Mouse (Mus musculus): ENCODE results near the gene Tppp3. TPM values are rescaled to one million over a fixed set of nuclear protein-coding genes. Genes with fewer than 3 reads are reported as not detected.

Gene Tppp3
- total RNA-seq, 1 experiment, result 17.3 TPM

- in situ Hi-C loops (cut with MboI; ENCODE audit: low sequenced_read_pairs in 2 of 2, unreplicated experiment in 2 of 2), result no loop called here
- Histone ChIP-seq H3K9me3 (ENCODE audit: control insufficient read depth, insufficient read depth, low read depth, low read length) (no peaks in the 10 kb centered on the region), H3K27ac (ENCODE audit: insufficient read depth, low read depth, low read length, poor library complexity, severe bottlenecking) (no peak overlapping the region), H3K9ac (ENCODE audit: insufficient read depth, low read depth, low read length, poor library complexity, severe bottlenecking) (no peak overlapping the region), H3K4me1 (ENCODE audit: control insufficient read depth in 2 of 2, insufficient read depth in 2 of 2, low read length in 2 of 2, poor library complexity in 1 of 2) (peaks cover 2 to 23% of the 10 kb centered on the region in 2 experiments; a peak in 2 of 4 replicates), H3K4me3 (ENCODE audit: insufficient read depth in 1 of 2, low read depth in 1 of 2, low read length in 2 of 2, poor library complexity in 1 of 2, severe bottlenecking in 1 of 2) (no peak overlapping the region), H3K36me3 (ENCODE audit: control insufficient read depth, insufficient read depth, low read length, poor library complexity, severe bottlenecking) (no peaks in the 10 kb centered on the region)
- no peak for DNase-seq (ENCODE audit: low read depth, low spot score)
- no peak for TF ChIP-seq MAFK (IDR thresholded peaks at IDR 0.05; ENCODE audit: insufficient read depth, low read depth, low read length)
- no peak for TF ChIP-seq ZNF384 (IDR thresholded peaks at IDR 0.05; ENCODE audit: low read depth, low read length)
- TF ChIP-seq CHD2 (IDR thresholded peaks at IDR 0.05; ENCODE audit: low read depth, low read length), result no peak
- no peak for TF ChIP-seq ZC3H11A (IDR thresholded peaks at IDR 0.05; ENCODE audit: borderline replicate concordance, low read depth, low read length)
- no peak for TF ChIP-seq HCFC1 (IDR thresholded peaks at IDR 0.05; ENCODE audit: borderline replicate concordance, insufficient read depth, low read length)
Measured at GRCm38 (mm10) chr8:105466246-105466645, 5.1 kb downstream of the Tppp3 start.

- in situ Hi-C loops (cut with MboI; ENCODE audit: low sequenced_read_pairs in 2 of 2, unreplicated experiment in 2 of 2), result no loop called here
- DNase-seq (ENCODE audit: low read depth, low spot score), result no peak
- TF ChIP-seq CHD2 (IDR thresholded peaks at IDR 0.05; ENCODE audit: low read depth, low read length) (no peak), ZC3H11A (IDR thresholded peaks at IDR 0.05; ENCODE audit: borderline replicate concordance, low read depth, low read length) (no peak), HCFC1 (IDR thresholded peaks at IDR 0.05; ENCODE audit: borderline replicate concordance, insufficient read depth, low read length) (no peak), ZNF384 (IDR thresholded peaks at IDR 0.05; ENCODE audit: low read depth, low read length) (no peak), MAFK (IDR thresholded peaks at IDR 0.05; ENCODE audit: insufficient read depth, low read depth, low read length) (no peak)
- Histone ChIP-seq H3K9ac (ENCODE audit: insufficient read depth, low read depth, low read length, poor library complexity, severe bottlenecking) (no peak overlapping the region), H3K9me3 (ENCODE audit: control insufficient read depth, insufficient read depth, low read depth, low read length) (no peaks in the 10 kb centered on the region), H3K4me1 (ENCODE audit: control insufficient read depth in 2 of 2, insufficient read depth in 2 of 2, low read length in 2 of 2, poor library complexity in 1 of 2) (peaks cover 0 to 8% of the 10 kb centered on the region in 2 experiments; a peak in 2 of 4 replicates), H3K36me3 (ENCODE audit: control insufficient read depth, insufficient read depth, low read length, poor library complexity, severe bottlenecking) (no peaks in the 10 kb centered on the region), H3K4me3 (ENCODE audit: insufficient read depth in 1 of 2, low read depth in 1 of 2, low read length in 2 of 2, poor library complexity in 1 of 2, severe bottlenecking in 1 of 2) (no peak overlapping the region), H3K27ac (ENCODE audit: insufficient read depth, low read depth, low read length, poor library complexity, severe bottlenecking) (no peak overlapping the region)
Measured at GRCm38 (mm10) chr8:105464595-105464994, 6.7 kb downstream of the Tppp3 start.

GRCm38 (mm10) chr8:105461085-105461803, 10.1 kb downstream of the Tppp3 start:
- Histone ChIP-seq H3K9ac (ENCODE audit: insufficient read depth, low read depth, low read length, poor library complexity, severe bottlenecking) (no peak overlapping the region), H3K9me3 (ENCODE audit: control insufficient read depth, insufficient read depth, low read depth, low read length) (no peaks in the 10 kb centered on the region), H3K36me3 (ENCODE audit: control insufficient read depth, insufficient read depth, low read length, poor library complexity, severe bottlenecking) (no peaks in the 10 kb centered on the region), H3K4me1 (ENCODE audit: control insufficient read depth in 2 of 2, insufficient read depth in 2 of 2, low read length in 2 of 2, poor library complexity in 1 of 2) (peaks cover 0 to 3% of the 10 kb centered on the region in 2 experiments; a peak in 1 of 4 replicates), H3K4me3 (ENCODE audit: insufficient read depth in 1 of 2, low read depth in 1 of 2, low read length in 2 of 2, poor library complexity in 1 of 2, severe bottlenecking in 1 of 2) (no peak overlapping the region), H3K27ac (ENCODE audit: insufficient read depth, low read depth, low read length, poor library complexity, severe bottlenecking) (no peak overlapping the region)
- DNase-seq (ENCODE audit: low read depth, low spot score), result no peak
- TF ChIP-seq ZNF384 (IDR thresholded peaks at IDR 0.05; ENCODE audit: low read depth, low read length) (no peak), CHD2 (IDR thresholded peaks at IDR 0.05; ENCODE audit: low read depth, low read length) (no peak), ZC3H11A (IDR thresholded peaks at IDR 0.05; ENCODE audit: borderline replicate concordance, low read depth, low read length) (no peak), HCFC1 (IDR thresholded peaks at IDR 0.05; ENCODE audit: borderline replicate concordance, insufficient read depth, low read length) (no peak), MAFK (IDR thresholded peaks at IDR 0.05; ENCODE audit: insufficient read depth, low read depth, low read length) (no peak; the same call in 1 of the 2 replicates)
- in situ Hi-C loops (cut with MboI; ENCODE audit: low sequenced_read_pairs in 2 of 2, unreplicated experiment in 2 of 2), result no loop called here

- Histone ChIP-seq H3K9me3 (ENCODE audit: control insufficient read depth, insufficient read depth, low read depth, low read length) (no peaks in the 10 kb centered on the region), H3K4me1 (ENCODE audit: control insufficient read depth in 2 of 2, insufficient read depth in 2 of 2, low read length in 2 of 2, poor library complexity in 1 of 2) (peaks cover 0 to 3% of the 10 kb centered on the region in 2 experiments; a peak in 1 of 4 replicates), H3K9ac (ENCODE audit: insufficient read depth, low read depth, low read length, poor library complexity, severe bottlenecking) (no peak overlapping the region), H3K4me3 (ENCODE audit: insufficient read depth in 1 of 2, low read depth in 1 of 2, low read length in 2 of 2, poor library complexity in 1 of 2, severe bottlenecking in 1 of 2) (no peak overlapping the region), H3K27ac (ENCODE audit: insufficient read depth, low read depth, low read length, poor library complexity, severe bottlenecking) (no peak overlapping the region), H3K36me3 (ENCODE audit: control insufficient read depth, insufficient read depth, low read length, poor library complexity, severe bottlenecking) (no peaks in the 10 kb centered on the region)
- in situ Hi-C loops (cut with MboI; ENCODE audit: low sequenced_read_pairs in 2 of 2, unreplicated experiment in 2 of 2), result no loop called here
- no peak for DNase-seq (ENCODE audit: low read depth, low spot score)
- no peak for TF ChIP-seq ZC3H11A (IDR thresholded peaks at IDR 0.05; ENCODE audit: borderline replicate concordance, low read depth, low read length)
- no peak for TF ChIP-seq MAFK (IDR thresholded peaks at IDR 0.05; ENCODE audit: insufficient read depth, low read depth, low read length)
- no peak for TF ChIP-seq ZNF384 (IDR thresholded peaks at IDR 0.05; ENCODE audit: low read depth, low read length)
- no peak for TF ChIP-seq CHD2 (IDR thresholded peaks at IDR 0.05; ENCODE audit: low read depth, low read length)
- no peak for TF ChIP-seq HCFC1 (IDR thresholded peaks at IDR 0.05; ENCODE audit: borderline replicate concordance, insufficient read depth, low read length)
Measured at GRCm38 (mm10) chr8:105455218-105455617, 16.1 kb downstream of the Tppp3 start.

Data from ES-E14 (cell line).